Mouse (Mus musculus) ES-E14 (cell line): ENCODE measurements around the gene Ptpn22.

Experiments
- HCFC1 ChIP-seq: IDR thresholded peaks from 2 replicates; pipeline ENCODE4 v1.6.1; 2012; ENCODE audit warnings: low read length, inconsistent platforms, borderline replicate concordance; ENCODE audit not compliant: insufficient read depth
- ZC3H11A ChIP-seq: IDR thresholded peaks from 2 replicates; pipeline ENCODE4 v1.6.1; 2012; ENCODE audit warnings: low read depth, mild to moderate bottlenecking, inconsistent platforms, low read length, borderline replicate concordance

- TF ChIP-seq HCFC1 (no peak), ZC3H11A (no peak)
These were observed 24.2 kb upstream of the Ptpn22 start for GRCm38 (mm10) chr3:103835272-103835950.
